Mouse (Mus musculus) hindbrain, embryonic 10.5 days (tissue): ENCODE measurements at regions not wholly inside any gene's neighbourhood (a gene's known extent, or its start where the extent isn't known, plus 50 kb on each side); places are given as distances from the start of the nearest gene placed in this dataset.

Experiments used
- DNase-seq: peaks from one replicate; pipeline ENCODE4 v3.0.0-alpha.2; 2017; ENCODE audit warnings: low spot score
- H3K27ac ChIP-seq: fragments of 300-500 bp; sonication (generic); 2 replicates; pipeline ENCODE4 v1.5.1; 2016; ENCODE audit warnings: mild to moderate bottlenecking, moderate library complexity
- H3K27me3 ChIP-seq: fragments of 300-500 bp; sonication (generic); 2 replicates; pipeline ENCODE4 v1.6.1; 2016; ENCODE audit warnings: mild to moderate bottlenecking; ENCODE audit not compliant: poor library complexity, insufficient read depth, severe bottlenecking
- H3K36me3 ChIP-seq: fragments of 300-500 bp; sonication (generic); 2 replicates; pipeline ENCODE4 v1.6.1; 2016; ENCODE audit warnings: mild to moderate bottlenecking, moderate library complexity
- H3K4me1 ChIP-seq: fragments of 300-500 bp; sonication (generic); replicated peaks from 2 replicates; pipeline ENCODE4 v1.6.1; 2016; ENCODE audit warnings: mild to moderate bottlenecking
- H3K4me3 ChIP-seq: fragments of 300-500 bp; sonication (generic); 2 replicates; pipeline ENCODE4 v1.5.1; 2016; ENCODE audit warnings: mild to moderate bottlenecking, moderate library complexity
- H3K9me3 ChIP-seq: fragments of 300-500 bp; sonication (generic); 2 replicates; pipeline ENCODE4 v1.6.1; 2016; ENCODE audit warnings: mild to moderate bottlenecking, moderate library complexity
- WGBS: fragments of 180-500 bp; shearing (Covaris S2); methylation state at CpG from one replicate; pipeline ENCODE4 v1.1.7; 2016; 5-methylcytosine and 5-hydroxymethylcytosine counted together

DNA sequence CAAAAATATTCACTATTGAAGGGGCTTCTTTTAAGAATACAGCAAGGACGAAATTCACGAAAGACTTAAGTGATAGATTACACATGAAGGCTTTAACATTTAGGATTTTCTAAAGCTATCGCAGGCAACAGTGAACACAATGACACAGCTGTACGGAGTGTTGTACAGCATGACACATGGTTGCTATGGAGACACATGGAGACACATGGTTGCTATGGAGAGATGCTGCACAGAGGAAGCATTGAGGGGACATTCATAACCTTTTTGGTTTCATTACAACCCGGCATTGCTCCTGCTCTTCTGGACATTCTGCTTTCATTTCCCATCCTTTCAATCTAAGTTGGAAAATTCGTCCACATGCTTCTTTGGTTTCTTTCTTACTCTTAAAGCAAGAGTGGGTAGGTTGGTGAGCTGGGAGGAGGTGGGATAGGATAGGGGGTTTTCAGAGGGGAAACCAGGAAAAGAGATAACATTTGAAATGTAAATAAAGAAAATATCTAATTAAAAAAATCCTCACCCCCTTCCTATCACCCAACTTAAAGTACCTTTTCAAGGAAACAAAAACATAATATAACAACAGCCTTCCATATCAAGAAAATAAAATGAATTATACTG is 307.2 kb downstream of the Crisp4 start:
- H3K4me1 ChIP-seq, result peaks cover 3% of the 10 kb centered on the region; the same call in 1 of the 2 replicates
- no peak overlapping the region for H3K27ac ChIP-seq
- no peak overlapping the region for H3K4me3 ChIP-seq
- H3K27me3 ChIP-seq, result no peaks in the 10 kb centered on the region
- 58% methylated on average over 6 of the region's 6 CpGs for WGBS
- H3K36me3 ChIP-seq, result no peaks in the 10 kb centered on the region
- no peaks in the 10 kb centered on the region for H3K9me3 ChIP-seq
- DNase-seq, result peak; percentile 12

DNA sequence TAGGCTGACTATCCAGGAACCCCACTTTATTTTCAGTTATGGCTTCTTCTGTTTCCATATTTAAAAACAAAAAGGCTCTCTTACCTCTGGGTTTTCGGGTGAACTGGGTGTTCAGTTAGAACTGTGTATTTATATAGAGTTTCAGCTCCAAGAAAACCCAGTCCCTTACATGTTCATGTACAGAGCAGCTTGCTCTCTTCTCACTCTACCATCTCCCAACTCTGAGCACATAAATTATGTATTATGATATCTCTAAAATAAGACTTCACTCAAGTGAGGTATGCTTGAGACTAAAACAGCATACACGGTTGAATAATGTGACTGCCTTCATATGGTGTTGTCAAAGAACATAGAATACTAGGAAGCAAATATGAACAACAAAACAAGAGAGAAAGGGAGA is 319.8 kb downstream of the Crisp4 start:
- H3K9me3 ChIP-seq, result no peaks in the 10 kb centered on the region
- no peaks in the 10 kb centered on the region for H3K27me3 ChIP-seq
- H3K27ac ChIP-seq, result no peak overlapping the region
- WGBS, result 89% methylated on average over 2 of the region's 2 CpGs
- DNase-seq, result no peak
- no peaks in the 10 kb centered on the region for H3K4me1 ChIP-seq
- H3K4me3 ChIP-seq, result no peak overlapping the region
- no peaks in the 10 kb centered on the region for H3K36me3 ChIP-seq
